Mouse (Mus musculus) liver, postnatal 0 days (tissue): ENCODE measurements around the gene Gm20388. TPM values are rescaled to one million over a fixed set of nuclear protein-coding genes. Genes with fewer than 3 reads are reported as not detected.

Source experiments
- ATAC-seq: fragments of 200-750 bp; cut with Nextera tagmentation; 2 replicates; pipeline ENCODE4 v1.8.0; 2017; ENCODE audit warnings: mild to moderate bottlenecking, moderate library complexity
- DNase-seq: peaks from one replicate; pipeline ENCODE4 v3.0.0-alpha.2; 2016
- H3K27ac ChIP-seq: fragments of 300-500 bp; sonication (generic); 2 replicates; pipeline ENCODE4 v1.5.1; 2014; ENCODE audit warnings: antibody characterized with exemption, moderate library complexity, mild to moderate bottlenecking, low read depth
- H3K27me3 ChIP-seq: fragments of 300-500 bp; sonication (generic); 2 replicates; pipeline ENCODE4 v1.6.1; 2014; ENCODE audit warnings: low read length, control low read depth, mixed read lengths; ENCODE audit not compliant: insufficient read depth
- H3K36me3 ChIP-seq: fragments of 300-500 bp; sonication (generic); replicated peaks from 2 replicates; pipeline ENCODE4 v1.6.1; 2014; ENCODE audit warnings: mild to moderate bottlenecking, control low read depth, low read length, moderate library complexity, mixed read lengths; ENCODE audit not compliant: insufficient read depth
- H3K4me1 ChIP-seq: fragments of 300-500 bp; sonication (generic); 2 replicates; pipeline ENCODE4 v1.6.1; 2014; ENCODE audit warnings: antibody characterized with exemption, mild to moderate bottlenecking, control low read depth; ENCODE audit not compliant: insufficient read depth
- H3K4me2 ChIP-seq: fragments of 300-500 bp; sonication (generic); 2 replicates; pipeline ENCODE4 v1.6.1; 2014; ENCODE audit warnings: low read depth, mild to moderate bottlenecking, low read length, moderate library complexity, mixed read lengths
- H3K4me3 ChIP-seq: fragments of 300-500 bp; sonication (generic); 2 replicates; pipeline ENCODE4 v1.5.1; 2014; ENCODE audit warnings: low read depth, low read length
- H3K9ac ChIP-seq: fragments of 300-500 bp; sonication (generic); replicated peaks from 2 replicates; pipeline ENCODE4 v1.6.1; 2014; ENCODE audit warnings: mild to moderate bottlenecking, moderate library complexity
- H3K9me3 ChIP-seq: fragments of 300-500 bp; sonication (generic); 2 replicates; pipeline ENCODE4 v1.6.1; 2016; ENCODE audit warnings: mild to moderate bottlenecking, control low read depth, low read length, mixed read lengths
- CTCF ChIP-seq: sonication (generic); IDR thresholded peaks from 2 replicates; pipeline ENCODE4 v1.5.1; 2016; ENCODE audit warnings: antibody characterized with exemption, low read depth
- EP300 ChIP-seq: IDR thresholded peaks from 2 replicates; pipeline ENCODE4 v1.6.1; 2016; ENCODE audit warnings: antibody characterized with exemption, low read depth, mild to moderate bottlenecking
- WGBS: fragments of 180-500 bp; shearing (Covaris S2); extraction: QIAGEN DNeasy Blood & Tissue Kit; methylation state at CpG from one replicate; pipeline ENCODE4 v1.1.7; 2014; ENCODE audit not compliant: insufficient replicate concordance; 5-methylcytosine and 5-hydroxymethylcytosine counted together
- polyA plus RNA-seq: library from polyadenylated mRNA; unstranded; fragments of >200 nt; fragmentation: Nextera tagmentation; extraction: Ambion mirVana; gene quantifications from 2 replicates; pipeline ENCODE4 v1.2.1, GENCODE M21; 2015

Gene Gm20388
- polyA plus RNA-seq, 1 experiment from 2014 or later, result not detected

- H3K36me3 ChIP-seq, result no peaks in the 10 kb centered on the region
- WGBS, result 25% methylated on average over 9 of the region's 9 CpGs
- TF ChIP-seq CTCF (peak; percentile 63), EP300 (no peak)
- ATAC-seq, result no peak
- no peaks in the 10 kb centered on the region for H3K9me3 ChIP-seq
- H3K4me1 ChIP-seq, result no peaks in the 10 kb centered on the region
- no peak overlapping the region for H3K9ac ChIP-seq
- no peak overlapping the region for H3K4me3 ChIP-seq
- no peak overlapping the region for H3K4me2 ChIP-seq
- no peak for DNase-seq
- H3K27ac ChIP-seq, result no peak overlapping the region
- H3K27me3 ChIP-seq, result no peaks in the 10 kb centered on the region
Observed at GRCm38 (mm10) chr8:121374284-121374683, 1463.6 kb downstream of the Gm20388 start.

- TF ChIP-seq CTCF, result no peak
- no peak for TF ChIP-seq EP300
- no peaks in the 10 kb centered on the region for H3K36me3 ChIP-seq
- no peaks in the 10 kb centered on the region for H3K9me3 ChIP-seq
- H3K4me1 ChIP-seq, result no peaks in the 10 kb centered on the region
- H3K4me3 ChIP-seq, result no peak overlapping the region
- no peak overlapping the region for H3K4me2 ChIP-seq
- ATAC-seq (no peak), DNase-seq (no peak)
- no peak overlapping the region for H3K9ac ChIP-seq
- no peaks in the 10 kb centered on the region for H3K27me3 ChIP-seq
- H3K27ac ChIP-seq, result no peak overlapping the region
- WGBS, result 32% methylated on average over 8 of the region's 8 CpGs
Observed at GRCm38 (mm10) chr8:121374777-121375176, 1464.1 kb downstream of the Gm20388 start.

- DNase-seq, result peak; percentile 56
- no peaks in the 10 kb centered on the region for H3K4me1 ChIP-seq
- no peaks in the 10 kb centered on the region for H3K36me3 ChIP-seq
- no peak overlapping the region for H3K9ac ChIP-seq
- H3K27me3 ChIP-seq, result no peaks in the 10 kb centered on the region
- H3K27ac ChIP-seq, result peak overlapping the region; percentile 6; the same call in 1 of the 2 replicates
- no peaks in the 10 kb centered on the region for H3K9me3 ChIP-seq
- peak; percentile 81 for ATAC-seq
- TF ChIP-seq CTCF, result no peak
- TF ChIP-seq EP300, result peak; percentile 45; the same call in 1 of the 2 replicates
- H3K4me2 ChIP-seq, result no peak overlapping the region
- H3K4me3 ChIP-seq, result no peak overlapping the region
- WGBS, result 61% methylated on average over 10 of the region's 10 CpGs
Observed at GRCm38 (mm10) chr8:121376116-121376950, 1465.7 kb downstream of the Gm20388 start.

GRCm38 (mm10) chr8:121377680-121378079 lies 1467.0 kb downstream of the Gm20388 start:
- Histone ChIP-seq H3K4me3 (no peak overlapping the region), H3K36me3 (no peaks in the 10 kb centered on the region), H3K4me1 (no peaks in the 10 kb centered on the region), H3K9me3 (no peaks in the 10 kb centered on the region), H3K9ac (no peak overlapping the region), H3K27me3 (no peaks in the 10 kb centered on the region), H3K27ac (no peak overlapping the region), H3K4me2 (no peak overlapping the region)
- no peak for TF ChIP-seq CTCF
- TF ChIP-seq EP300, result no peak
- ATAC-seq (no peak), DNase-seq (no peak)
- WGBS, result 29% methylated on average over 10 of the region's 10 CpGs

- Histone ChIP-seq H3K9me3 (no peaks in the 10 kb centered on the region), H3K36me3 (no peaks in the 10 kb centered on the region), H3K4me1 (peaks cover 3% of the 10 kb centered on the region; the same call in 1 of the 2 replicates), H3K27me3 (no peaks in the 10 kb centered on the region), H3K4me2 (no peak overlapping the region), H3K4me3 (no peak overlapping the region), H3K27ac (no peak overlapping the region), H3K9ac (no peak overlapping the region)
- no peak for TF ChIP-seq CTCF
- DNase-seq (no peak), ATAC-seq (no peak)
- 68% methylated on average over 1 of the region's 1 CpGs for WGBS
Observed at GRCm38 (mm10) chr8:121379387-121379786, 1468.7 kb downstream of the Gm20388 start.

GRCm38 (mm10) chr8:121382583-121383241 lies 1472.1 kb downstream of the Gm20388 start:
- Histone ChIP-seq H3K36me3 (no peaks in the 10 kb centered on the region), H3K9me3 (no peaks in the 10 kb centered on the region), H3K4me1 (peaks cover 3% of the 10 kb centered on the region; the same call in 1 of the 2 replicates), H3K27me3 (no peaks in the 10 kb centered on the region), H3K4me2 (peak overlapping the region; percentile 55), H3K27ac (no peak overlapping the region), H3K4me3 (no peak overlapping the region), H3K9ac (no peak overlapping the region)
- DNase-seq, result peak; percentile 78
- TF ChIP-seq CTCF (peak; percentile 76), EP300 (no peak)
- WGBS, result 5% methylated on average over 21 of the region's 21 CpGs
- ATAC-seq, result peak; percentile 75
